Mouse (Mus musculus) lung, postnatal 25 days (tissue): ENCODE measurements around the gene Olfr328.
"Not testable (repeated sequence)": the region's sequence is repeated elsewhere in the genome, so short reads cannot be mapped to it uniquely, and the experiment has no call there.

Experiments
- DNase-seq: peaks from one replicate; pipeline ENCODE4 v3.0.0; 2022; ENCODE audit warnings: low spot score

The Olfr328 gene

GRCm38 (mm10) chr11:58555536-58555935 is at the start of gene Olfr328:
Olfr328 (minus strand) TSS chr11:58555636.
- DNase-seq: no peak

GRCm38 (mm10) chr11:58605228-58605627 is 49.8 kb upstream of the Olfr328 start:
- DNase-seq: no peak

GRCm38 (mm10) chr11:58604688-58605087 is 49.3 kb upstream of the Olfr328 start:
- no peak for DNase-seq

GRCm38 (mm10) chr11:58602800-58603560 is 47.5 kb upstream of the Olfr328 start:
- no peak for DNase-seq

GRCm38 (mm10) chr11:58602062-58602461 is 46.6 kb upstream of the Olfr328 start:
- DNase-seq: no peak

GRCm38 (mm10) chr11:58597837-58598236 is 42.4 kb upstream of the Olfr328 start:
- DNase-seq: no peak

GRCm38 (mm10) chr11:58594814-58595213 is 39.4 kb upstream of the Olfr328 start, which contains the start of gene Olfr324:
Olfr324 (plus strand) TSS chr11:58595114.
- no peak for DNase-seq

- no peak for DNase-seq
Measured at GRCm38 (mm10) chr11:58588620-58589250, 33.3 kb upstream of the Olfr328 start.

GRCm38 (mm10) chr11:58587898-58588348 is 32.5 kb upstream of the Olfr328 start:
- peak; percentile 3 for DNase-seq

GRCm38 (mm10) chr11:58578636-58579035 is 23.2 kb upstream of the Olfr328 start:
- no peak for DNase-seq

GRCm38 (mm10) chr11:58577430-58577829 is 22.0 kb upstream of the Olfr328 start, which contains the start of gene Olfr325:
Olfr325 (plus strand) TSS chr11:58577730.
- no peak for DNase-seq

- no peak for DNase-seq
Measured at GRCm38 (mm10) chr11:58570405-58570804, 15.0 kb upstream of the Olfr328 start, which contains the start of gene Olfr224. Olfr224 (minus strand) TSS chr11:58570553.

GRCm38 (mm10) chr11:58546322-58546721 is 9.1 kb downstream of the Olfr328 start, which contains the start of gene Olfr329-ps:
Olfr329-ps (minus strand) TSS chr11:58546422.
- DNase-seq: no peak

GRCm38 (mm10) chr11:58534736-58535135 is 20.7 kb downstream of the Olfr328 start, which contains the start of gene Olfr330:
Olfr330 (minus strand) TSS chr11:58534836.
- DNase-seq: not testable (repeated sequence)

- peak; percentile 3 for DNase-seq
Measured at GRCm38 (mm10) chr11:58519756-58520155, 35.7 kb downstream of the Olfr328 start.

- DNase-seq: peak; percentile 59
Measured at GRCm38 (mm10) chr11:58518916-58519315, 36.5 kb downstream of the Olfr328 start.

GRCm38 (mm10) chr11:58509058-58509457 is 46.4 kb downstream of the Olfr328 start:
- not testable (repeated sequence) for DNase-seq

GRCm38 (mm10) chr11:58502472-58502871 is 53.0 kb downstream of the Olfr328 start, which contains the start of gene Olfr331:
Olfr331 (minus strand) TSS chr11:58502572.
- DNase-seq: not testable (repeated sequence)
